Mouse (Mus musculus) forebrain, embryonic 15.5 days (tissue): ENCODE data around the gene Mtfr1l. TPM values are rescaled to one million over a fixed set of nuclear protein-coding genes. Genes with fewer than 3 reads are reported as not detected.

ENCODE experiments used
- ATAC-seq: fragments of 200-750 bp; cut with Nextera tagmentation; replicated peaks from 2 replicates; pipeline ENCODE4 v1.8.0; 2017; ENCODE audit warnings: mild to moderate bottlenecking, moderate TSS enrichment, moderate library complexity
- H3K27ac ChIP-seq: fragments of 300-500 bp; sonication (generic); replicated peaks from 2 replicates; pipeline ENCODE4 v1.5.1; 2015; ENCODE audit warnings: mild to moderate bottlenecking, inconsistent platforms
- H3K27me3 ChIP-seq: fragments of 300-500 bp; sonication (generic); 2 replicates; pipeline ENCODE4 v1.6.1; 2015; ENCODE audit warnings: inconsistent platforms
- H3K36me3 ChIP-seq: fragments of 300-500 bp; sonication (generic); 2 replicates; pipeline ENCODE4 v1.6.1; 2015; ENCODE audit warnings: mild to moderate bottlenecking, inconsistent platforms
- H3K4me1 ChIP-seq: fragments of 300-500 bp; sonication (generic); 2 replicates; pipeline ENCODE4 v1.6.1; 2015; ENCODE audit warnings: inconsistent platforms
- H3K4me2 ChIP-seq: fragments of 300-500 bp; sonication (generic); replicated peaks from 2 replicates; pipeline ENCODE4 v1.6.1; 2015; ENCODE audit warnings: mild to moderate bottlenecking, inconsistent platforms
- H3K4me3 ChIP-seq: fragments of 300-500 bp; sonication (generic); 2 replicates; pipeline ENCODE4 v1.5.1; 2015; ENCODE audit warnings: mild to moderate bottlenecking, inconsistent platforms
- H3K9ac ChIP-seq: fragments of 300-500 bp; sonication (generic); replicated peaks from 2 replicates; pipeline ENCODE4 v1.6.1; 2015; ENCODE audit warnings: mild to moderate bottlenecking, inconsistent platforms
- H3K9me3 ChIP-seq: fragments of 300-500 bp; sonication (generic); 2 replicates; pipeline ENCODE4 v1.6.1; 2016; ENCODE audit warnings: inconsistent platforms
- WGBS: fragments of 180-500 bp; shearing (Covaris S2); methylation state at CpG from one replicate; pipeline ENCODE4 v1.1.7; 2015; ENCODE audit warnings: mixed read lengths; 5-methylcytosine and 5-hydroxymethylcytosine counted together
- polyA plus RNA-seq: library from polyadenylated mRNA; unstranded; fragments of >200 nt; fragmentation: Nextera tagmentation; extraction: Ambion mirVana; gene quantifications from 2 replicates; pipeline ENCODE4 v1.2.1, GENCODE M21; 2015

Mtfr1l gene
- 157 and 161 TPM in 2 replicates for polyA plus RNA-seq

GRCm38 (mm10) chr4:134534932-134535786 is at the start of gene Mtfr1l:
Gene Mtfr1l, minus strand, starts transcription at chr4:134535387.
- Histone ChIP-seq H3K9me3 (no peaks in the 10 kb centered on the region), H3K9ac (peak within 1 kb of the TSS; percentile 78), H3K36me3 (peaks cover 25% of the 10 kb centered on the region), H3K4me2 (peak within 1 kb of the TSS; percentile 91), H3K4me3 (peak within 1 kb of the TSS; percentile 95), H3K27ac (peak within 1 kb of the TSS; percentile 86), H3K27me3 (no peaks in the 10 kb centered on the region), H3K4me1 (peaks cover 29% of the 10 kb centered on the region)
- WGBS: under 1% methylated on average over 71 of the region's 71 CpGs
- ATAC-seq: peak; percentile 97

DNA sequence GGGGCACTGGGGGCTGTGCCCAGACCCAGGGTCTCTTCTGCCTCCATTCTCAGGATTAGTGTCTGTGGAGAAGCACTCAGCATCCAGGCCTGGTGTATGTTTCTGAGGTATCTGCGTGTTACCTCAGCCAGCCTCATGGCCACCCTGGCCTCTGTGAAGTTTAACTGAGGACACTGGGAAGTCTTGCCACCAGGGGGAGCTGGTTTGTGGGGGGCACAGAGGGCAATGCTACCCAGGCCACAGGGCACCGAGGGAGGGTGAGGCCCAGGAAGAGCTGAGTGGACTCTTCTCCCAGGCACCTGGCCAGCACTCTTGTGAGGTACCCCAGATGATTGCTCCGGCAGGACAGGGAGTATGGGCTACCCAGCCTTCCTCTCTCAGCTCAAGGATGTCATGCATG is 48.3 kb upstream of the Mtfr1l start:
- Histone ChIP-seq H3K9me3 (no peaks in the 10 kb centered on the region), H3K9ac (no peak overlapping the region), H3K4me3 (no peak overlapping the region), H3K36me3 (no peaks in the 10 kb centered on the region), H3K27me3 (no peaks in the 10 kb centered on the region), H3K4me2 (no peak overlapping the region), H3K4me1 (peaks cover 31% of the 10 kb centered on the region), H3K27ac (no peak overlapping the region)
- 72% methylated on average over 3 of the region's 3 CpGs for WGBS
- ATAC-seq: no peak

- no peak overlapping the region for H3K4me2 ChIP-seq
- no peaks in the 10 kb centered on the region for H3K36me3 ChIP-seq
- 49% methylated on average over 8 of the region's 8 CpGs for WGBS
- H3K27me3 ChIP-seq: no peaks in the 10 kb centered on the region
- ATAC-seq: no peak
- no peak overlapping the region for H3K4me3 ChIP-seq
- peaks cover 34% of the 10 kb centered on the region for H3K4me1 ChIP-seq
- H3K27ac ChIP-seq: peak overlapping the region; percentile 83
- no peaks in the 10 kb centered on the region for H3K9me3 ChIP-seq
- no peak overlapping the region for H3K9ac ChIP-seq
Observed at GRCm38 (mm10) chr4:134581365-134581764, 46.2 kb upstream of the Mtfr1l start.

DNA sequence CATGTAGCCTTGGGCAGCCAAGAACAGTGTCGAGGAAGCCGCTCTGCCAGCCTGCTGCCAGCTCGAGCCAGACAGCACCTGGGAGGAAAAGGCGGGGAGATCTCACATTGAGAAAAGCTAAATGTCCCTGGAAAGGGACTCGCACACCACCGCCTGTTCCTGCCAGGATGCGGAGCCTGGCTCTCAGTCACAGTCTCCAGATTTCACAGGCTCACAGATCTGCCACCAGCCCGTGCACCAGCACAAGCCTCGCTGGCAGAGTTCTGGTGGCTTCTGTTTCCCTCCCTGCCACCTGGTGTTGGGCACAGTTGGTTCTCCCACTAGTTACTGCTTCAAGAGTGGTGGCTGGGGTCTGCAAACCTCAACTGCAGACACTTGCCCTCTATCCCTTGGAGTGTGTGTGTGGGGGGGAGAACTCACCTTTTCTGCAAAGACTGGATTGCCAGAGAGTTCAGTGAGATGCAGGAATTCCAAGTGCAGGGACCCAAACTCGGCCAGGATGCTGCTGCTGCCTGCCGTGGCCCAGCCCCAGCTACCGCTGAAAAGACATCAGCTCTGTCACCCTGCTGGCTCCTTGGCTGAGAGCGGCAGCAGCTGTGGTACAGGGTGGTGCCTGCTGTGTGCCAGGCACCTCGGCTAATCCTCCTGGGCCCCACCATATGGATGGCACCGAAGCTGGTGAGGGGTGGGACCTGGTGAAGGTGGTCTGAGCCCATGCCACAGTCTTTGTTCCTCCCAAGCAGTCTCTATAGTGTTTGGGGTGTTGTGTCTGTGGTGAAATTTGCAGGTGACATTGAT is 45.4 kb upstream of the Mtfr1l start:
- Histone ChIP-seq H3K36me3 (no peaks in the 10 kb centered on the region), H3K4me2 (no peak overlapping the region), H3K9ac (no peak overlapping the region), H3K27ac (peak overlapping the region; percentile 83), H3K9me3 (no peaks in the 10 kb centered on the region), H3K4me1 (peaks cover 34% of the 10 kb centered on the region), H3K4me3 (no peak overlapping the region), H3K27me3 (no peaks in the 10 kb centered on the region)
- WGBS: 46% methylated on average over 15 of the region's 15 CpGs
- peak; percentile 78 for ATAC-seq

- H3K27ac ChIP-seq: peak overlapping the region; percentile 83
- no peak overlapping the region for H3K4me2 ChIP-seq
Observed at GRCm38 (mm10) chr4:134579620-134580019, 44.4 kb upstream of the Mtfr1l start.

GRCm38 (mm10) chr4:134579212-134579611 is 44.0 kb upstream of the Mtfr1l start:
- ATAC-seq: no peak
- H3K27ac ChIP-seq: no peak overlapping the region
- 16% methylated on average over 11 of the region's 11 CpGs for WGBS

More at GRCm38 (mm10) chr4:134579620-134580019, 44.4 kb upstream of the Mtfr1l start:
- peaks cover 34% of the 10 kb centered on the region for H3K4me1 ChIP-seq
- H3K36me3 ChIP-seq: no peaks in the 10 kb centered on the region
- no peak overlapping the region for H3K9ac ChIP-seq
- H3K27me3 ChIP-seq: no peaks in the 10 kb centered on the region
- H3K4me3 ChIP-seq: no peak overlapping the region
- ATAC-seq: no peak
- WGBS: 39% methylated on average over 5 of the region's 5 CpGs
- H3K9me3 ChIP-seq: no peaks in the 10 kb centered on the region

GRCm38 (mm10) chr4:134578407-134578806 is 43.2 kb upstream of the Mtfr1l start:
- no peak overlapping the region for H3K4me3 ChIP-seq
- peaks cover 34% of the 10 kb centered on the region for H3K4me1 ChIP-seq
- H3K27me3 ChIP-seq: no peaks in the 10 kb centered on the region
- H3K4me2 ChIP-seq: no peak overlapping the region
- ATAC-seq: no peak
- no peak overlapping the region for H3K27ac ChIP-seq
- H3K36me3 ChIP-seq: no peaks in the 10 kb centered on the region
- WGBS: 70% methylated on average over 5 of the region's 5 CpGs
- H3K9ac ChIP-seq: no peak overlapping the region
- no peaks in the 10 kb centered on the region for H3K9me3 ChIP-seq

More at GRCm38 (mm10) chr4:134579212-134579611, 44.0 kb upstream of the Mtfr1l start:
- Histone ChIP-seq H3K4me1 (peaks cover 34% of the 10 kb centered on the region), H3K4me2 (no peak overlapping the region), H3K9me3 (no peaks in the 10 kb centered on the region), H3K4me3 (no peak overlapping the region), H3K27me3 (no peaks in the 10 kb centered on the region), H3K9ac (no peak overlapping the region), H3K36me3 (no peaks in the 10 kb centered on the region)

- no peak overlapping the region for H3K27ac ChIP-seq
- WGBS: 86% methylated on average over 2 of the region's 2 CpGs
- H3K9ac ChIP-seq: no peak overlapping the region
- H3K36me3 ChIP-seq: no peaks in the 10 kb centered on the region
- no peak overlapping the region for H3K4me2 ChIP-seq
- H3K27me3 ChIP-seq: no peaks in the 10 kb centered on the region
- no peak overlapping the region for H3K4me3 ChIP-seq
- ATAC-seq: no peak
- H3K9me3 ChIP-seq: no peaks in the 10 kb centered on the region
- peaks cover 34% of the 10 kb centered on the region for H3K4me1 ChIP-seq
Observed at GRCm38 (mm10) chr4:134577281-134577680, 42.1 kb upstream of the Mtfr1l start.

DNA sequence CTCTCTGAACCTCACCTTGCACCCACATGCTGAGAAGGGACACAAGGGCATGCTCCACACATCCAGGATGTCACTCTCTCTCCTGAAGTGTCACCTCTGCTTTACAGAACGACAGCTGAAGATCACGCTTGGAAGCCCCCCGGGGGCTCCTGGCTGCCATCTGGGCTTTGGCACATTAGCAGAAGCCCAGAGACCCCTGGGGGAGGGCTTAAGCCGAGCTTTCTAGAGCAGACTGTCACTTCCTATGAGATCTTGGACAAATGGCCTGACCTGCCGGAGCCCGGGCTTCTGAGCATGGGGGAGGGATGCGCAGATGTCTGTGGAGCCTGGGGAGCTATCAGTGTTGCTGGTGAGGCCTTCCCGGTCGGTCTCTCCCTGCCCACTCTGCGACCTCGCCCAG is 40.3 kb upstream of the Mtfr1l start:
- no peak for ATAC-seq
- Histone ChIP-seq H3K36me3 (no peaks in the 10 kb centered on the region), H3K9ac (no peak overlapping the region), H3K4me2 (no peak overlapping the region), H3K4me1 (peaks cover 30% of the 10 kb centered on the region), H3K9me3 (no peaks in the 10 kb centered on the region), H3K27ac (no peak overlapping the region), H3K27me3 (no peaks in the 10 kb centered on the region), H3K4me3 (no peak overlapping the region)
- WGBS: 65% methylated on average over 11 of the region's 11 CpGs

GRCm38 (mm10) chr4:134572449-134573300 is 37.5 kb upstream of the Mtfr1l start:
- Histone ChIP-seq H3K27me3 (no peaks in the 10 kb centered on the region), H3K9me3 (no peaks in the 10 kb centered on the region), H3K9ac (no peak overlapping the region), H3K4me3 (no peak overlapping the region), H3K27ac (no peak overlapping the region), H3K36me3 (no peaks in the 10 kb centered on the region), H3K4me2 (no peak overlapping the region), H3K4me1 (peaks cover 19% of the 10 kb centered on the region)
- WGBS: 83% methylated on average over 24 of the region's 24 CpGs
- no peak for ATAC-seq

DNA sequence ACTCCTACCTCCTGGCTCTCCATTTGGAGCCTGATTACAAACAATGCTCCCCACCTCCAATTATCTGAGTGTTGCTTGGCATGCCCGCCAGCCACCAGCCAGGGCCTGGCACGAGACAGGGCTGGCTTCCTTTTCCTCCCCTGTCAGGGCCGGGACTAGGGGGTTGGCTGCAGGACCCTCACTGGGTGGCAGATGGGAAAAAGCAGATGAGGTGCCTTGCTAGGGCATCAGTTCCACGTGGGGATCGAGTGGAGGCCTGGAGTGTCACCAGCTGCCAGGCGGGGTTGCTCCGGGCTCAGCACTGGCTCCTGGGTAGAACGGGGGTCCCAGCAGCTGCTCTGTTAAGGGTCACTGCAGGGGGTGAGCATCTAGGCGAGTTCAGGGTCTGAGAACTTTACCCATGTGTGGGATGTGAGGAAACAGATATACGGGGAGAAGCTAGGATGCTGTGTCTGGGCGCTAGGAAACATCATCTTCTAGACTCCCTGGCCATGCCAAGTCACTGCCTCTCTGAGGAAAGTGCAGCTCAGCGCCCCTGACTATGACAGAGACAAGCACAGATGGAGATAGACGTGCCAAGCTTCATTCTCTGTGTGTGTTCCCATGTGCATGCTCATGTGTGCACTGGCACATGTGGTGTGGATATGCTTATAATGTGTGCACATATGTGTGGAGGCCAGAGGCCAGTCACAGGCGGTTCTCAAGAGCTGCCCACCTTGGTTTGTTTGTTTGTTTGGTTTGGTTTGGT is 35.7 kb upstream of the Mtfr1l start:
- no peak overlapping the region for H3K4me3 ChIP-seq
- no peaks in the 10 kb centered on the region for H3K9me3 ChIP-seq
- peak overlapping the region; percentile 62 for H3K27ac ChIP-seq
- WGBS: 62% methylated on average over 14 of the region's 14 CpGs
- peaks cover 23% of the 10 kb centered on the region for H3K4me1 ChIP-seq
- ATAC-seq: no peak; the same call in 1 of the 2 replicates
- no peaks in the 10 kb centered on the region for H3K27me3 ChIP-seq
- H3K36me3 ChIP-seq: no peaks in the 10 kb centered on the region
- H3K9ac ChIP-seq: no peak overlapping the region
- H3K4me2 ChIP-seq: no peak overlapping the region
